9 mouse cellular contexts compared by ENCODE assay signal in genomic region chr2:63186014-63186413, GRCm38 (mm10). TPM values are rescaled to one million over a fixed set of nuclear protein-coding genes. Genes with fewer than 3 reads are reported as not detected.
A peak's percentile ranks its signal among the peaks of the same experiment; 100 is the strongest.
DNase-seq lines count a peak whose midpoint lies in the region; ATAC-seq lines count a peak whose summit lies in the region.
"Had no signal": no experiment of that assay in that cellular context is flagged by ENCODE, and none has a peak within 500 bp of the region (broad histone marks: within the 10 kb centered on the region; RNA-seq: fewer than 3 reads in every experiment).

No protein-coding gene starts in this region.

- intact Hi-C loops in left cerebral cortex, postnatal 14 days (cut with DNase I), result loop anchor here (10.0 kb wide), 1 partner anchor 269 kb away; no protein-coding TSS in a partner anchor

- DNase-seq in kidney, adult 9 months, result peak; percentile 24
- no peak for DNase-seq in kidney, adult 18-20 months
- peak; percentile 6 for DNase-seq in testis, postnatal 14 days (ENCODE audit: low spot score)
- DNase-seq in testis, postnatal 10 days (ENCODE audit: low spot score), result no peak
- DNase-seq in c-Kit-positive CD71-positive TER-119-negative erythroid progenitor cells, embryonic 14.5 days (ENCODE audit: low read depth), result peak; percentile 1
- DNase-seq in left cerebral cortex, postnatal 14 days (ENCODE audit: low spot score in 2 of 2), result no peak
- DNase-seq: lung, postnatal 14 days; right cerebral cortex, postnatal 25 days had no signal

- ATAC-seq in cerebellum, adult (ENCODE audit: insufficient number of reproducible peaks, low FRiP score, low TSS enrichment), result no peak

RNA-seq across cellular contexts. Expression of gene Kcnh7, which starts 1.9 kb away (rescaled TPM):
- 10 to 100 TPM; 79.1 to 96.9 TPM for total RNA-seq in left cerebral cortex, postnatal 14 days (2021)

Comparison
In these comparisons a context has a peak if more than half of its experiments do, and no peak if none do; other contexts are left out.
1. DNase-seq: peak in kidney, adult 9 months (single experiment), testis, postnatal 14 days (single experiment) and c-Kit-positive CD71-positive TER-119-negative erythroid progenitor cells, embryonic 14.5 days (single experiment); none in kidney, adult 18-20 months (single experiment), testis, postnatal 10 days (single experiment) and left cerebral cortex, postnatal 14 days (0 of 2).